Mouse (Mus musculus) heart, postnatal 14 days (tissue): ENCODE measurements around the gene Spty2d1. TPM values are rescaled to one million over a fixed set of nuclear protein-coding genes. Genes with fewer than 3 reads are reported as not detected.
"Not testable (repeated sequence)": the region's sequence is repeated elsewhere in the genome, so short reads cannot be mapped to it uniquely, and the experiment has no call there.

Experiments
- DNase-seq, 2 experiments: peaks; one replicate each; pipeline ENCODE4 v3.0.0; 2021 to 2022
- intact Hi-C: fragments of 180-260 bp; cut with DNase I; formaldehyde crosslinking; loops from one replicate; pipeline ENCODE4 v1.15.1; 2025
- long read RNA-seq, 2 experiments: library from polyadenylated mRNA; stranded (forward); transcript quantifications; one replicate each; pipeline ENCODE4 v2.0.0; 2021
- total RNA-seq, 2 experiments: library from RNA; stranded (reverse); gene quantifications; 2 replicates each; pipeline ENCODE4 v1.2.3; 2021

Spty2d1 gene
- total RNA-seq = 10 to 100 TPM; 10.2 to 11.1 TPM
- long read RNA-seq, experiment 1, full-length matches to known transcripts = 2 of 4 reads
- long read RNA-seq, experiment 1, partial matches to known transcripts = 0 of 4 reads
- long read RNA-seq, experiment 1, other reads (novel, unspliced or antisense) = 2 of 4 reads
- long read RNA-seq, experiment 2, full-length matches to known transcripts = 2 of 3 reads
- long read RNA-seq, experiment 2, partial matches to known transcripts = 1 of 3 reads
- long read RNA-seq, experiment 2, other reads (novel, unspliced or antisense) = 0 of 3 reads

DNA sequence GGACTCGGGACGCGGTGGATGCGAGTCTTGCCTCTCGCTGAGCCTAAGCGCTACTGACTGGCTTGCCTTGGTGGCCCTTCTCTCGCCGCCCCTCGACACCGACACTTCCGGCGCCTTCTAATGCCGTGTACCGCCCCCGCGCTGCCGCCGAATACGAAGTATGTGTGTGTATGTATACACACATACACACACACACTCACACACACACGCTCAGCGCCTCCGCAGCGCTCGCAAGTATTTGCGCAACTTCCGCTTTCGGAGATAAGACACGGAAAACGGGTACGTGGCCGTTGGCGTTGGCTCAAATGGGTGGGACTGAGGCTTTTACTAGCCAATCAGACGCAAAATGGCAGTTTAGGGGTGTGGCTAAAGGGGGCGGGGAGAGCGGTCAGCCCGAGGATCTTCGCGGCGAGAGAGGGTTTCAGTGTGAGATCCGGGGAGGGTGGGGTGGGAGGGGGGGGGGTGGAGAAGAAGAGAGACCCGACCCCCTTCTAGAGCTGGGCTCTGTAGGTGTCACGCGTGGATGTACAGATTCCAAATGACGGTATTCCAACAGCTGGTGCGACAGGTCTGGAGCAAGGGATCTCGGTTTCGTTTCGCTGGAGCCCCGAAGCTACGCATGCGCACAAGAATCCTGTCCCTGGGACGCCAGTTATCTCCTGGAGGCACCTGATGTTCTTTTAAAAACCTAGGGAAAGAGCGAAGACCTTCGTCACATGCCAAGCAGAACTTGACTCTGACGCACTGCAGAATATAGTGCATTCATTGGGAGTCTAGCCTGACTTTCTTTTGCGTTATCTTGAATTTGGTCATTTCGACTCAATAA is at the start of gene Spty2d1:
Gene Spty2d1 (minus strand): TSS at position 244 of the 826 bp plus-strand sequence.
- intact Hi-C loops = loop anchor here (5.0 to 10.0 kb wide), 3 partner anchors 161 to 294 kb away; partner anchors contain the start of genes Gtf2h1, Hps5, Saa3 and Saal1
- peak; percentile 97 to 99 for DNase-seq

GRCm38 (mm10) chr7:47056273-47056672 is 48.1 kb upstream of the Spty2d1 start:
- DNase-seq = no peak
- intact Hi-C loops = no loop called here

GRCm38 (mm10) chr7:47055744-47056143 is 47.5 kb upstream of the Spty2d1 start:
- intact Hi-C loops = no loop called here
- DNase-seq = no peak

DNA sequence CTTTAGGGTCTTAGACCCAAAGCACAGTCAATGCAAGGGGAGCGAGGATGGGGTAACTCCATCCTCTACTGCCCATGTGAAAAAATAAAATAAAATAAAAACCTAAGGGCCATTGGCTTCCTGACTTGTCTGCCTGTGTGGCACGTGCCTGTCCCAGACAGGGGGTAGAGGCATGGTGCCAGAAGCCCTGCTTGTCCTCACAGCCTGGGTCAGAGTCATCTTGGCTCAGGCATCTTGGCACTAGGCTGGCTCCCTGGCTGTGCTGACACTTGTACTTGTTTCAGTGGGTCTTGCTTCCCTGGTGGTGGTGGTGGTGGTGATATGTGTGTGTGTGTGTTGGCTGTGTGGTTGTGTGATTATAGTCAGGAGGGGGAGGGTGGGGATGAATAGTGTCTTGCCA is 46.5 kb upstream of the Spty2d1 start:
- DNase-seq = peak; percentile 72 to 79

GRCm38 (mm10) chr7:47053287-47053686 is 45.1 kb upstream of the Spty2d1 start:
- intact Hi-C loops = loop anchor here (2.0 kb wide), 1 partner anchor 30 kb away; no protein-coding TSS in a partner anchor
- peak; percentile 57 to 58 for DNase-seq

More for the DNA sequence above, 46.5 kb upstream of the Spty2d1 start:
- intact Hi-C loops = no loop called here

GRCm38 (mm10) chr7:47052276-47052675 is 44.1 kb upstream of the Spty2d1 start:
- intact Hi-C loops = loop anchor here (2.0 kb wide), 1 partner anchor 29 kb away; no protein-coding TSS in a partner anchor
- DNase-seq = peak; percentile 76 to 78

DNA sequence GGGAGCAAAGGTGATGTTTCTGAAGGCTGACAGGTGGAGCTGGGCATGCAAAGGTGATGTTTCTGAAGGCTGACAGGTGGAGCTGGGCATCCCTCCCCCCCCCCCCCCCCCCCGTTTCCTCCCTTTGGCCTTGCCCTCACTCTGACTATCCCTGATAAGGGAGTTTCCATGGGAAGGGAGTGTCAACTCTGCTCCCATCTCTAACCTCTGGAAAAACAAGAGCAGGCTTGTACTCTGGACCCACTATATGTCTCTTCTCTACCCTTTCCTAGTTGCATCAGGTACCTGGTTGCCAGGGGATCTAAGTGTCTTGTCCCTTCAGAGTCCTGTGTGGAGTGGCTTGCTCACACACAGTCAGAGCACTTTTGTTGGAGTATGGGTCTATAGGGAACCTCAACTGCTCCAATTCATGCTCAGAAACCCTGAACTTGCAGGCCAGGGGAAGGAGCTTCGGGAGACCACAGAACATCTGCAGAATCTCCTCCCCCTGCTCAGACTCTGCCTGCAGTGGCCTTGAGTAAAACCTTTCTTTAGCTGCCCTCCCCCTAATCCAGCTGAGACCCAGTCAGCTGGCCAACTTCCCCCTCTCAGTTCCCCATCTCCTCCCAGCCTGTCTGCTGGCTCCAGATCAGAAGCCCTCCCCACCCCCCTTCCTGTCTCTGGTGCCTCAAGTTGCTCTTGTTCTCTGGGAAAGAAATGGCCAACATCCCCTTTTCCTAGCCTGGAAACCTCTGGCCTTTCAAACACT is 43.4 kb upstream of the Spty2d1 start:
- peak; percentile 72 to 76 for DNase-seq

DNA sequence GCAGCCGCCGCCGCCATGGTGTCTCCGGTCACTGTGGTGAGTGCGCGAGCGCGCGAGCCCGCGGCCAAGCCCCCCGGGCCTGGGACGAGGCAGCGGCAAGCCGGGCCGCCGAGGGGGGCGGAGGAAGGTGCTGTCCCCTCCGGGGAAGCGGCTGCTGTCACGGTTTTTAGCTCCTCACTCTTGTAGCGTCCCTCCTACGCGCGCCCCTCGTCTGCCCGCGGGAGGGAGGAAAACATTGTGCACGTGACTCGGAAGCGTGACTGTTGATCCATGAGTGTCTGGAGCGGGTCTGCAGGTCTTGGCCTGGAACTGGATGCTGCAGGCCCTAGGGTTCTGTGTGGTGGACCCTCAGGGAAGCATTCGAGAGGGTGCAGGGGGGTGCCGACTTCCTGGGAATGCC is 42.6 kb upstream of the Spty2d1 start:
- DNase-seq = peak; percentile 61 to 67
- intact Hi-C loops = no loop called here

More for the DNA sequence above, 43.4 kb upstream of the Spty2d1 start:
- intact Hi-C loops = loop anchor here (2.0 kb wide), 1 partner anchor 29 kb away; no protein-coding TSS in a partner anchor

GRCm38 (mm10) chr7:47050366-47050765 is 42.2 kb upstream of the Spty2d1 start, which contains the start of gene Tmem86a:
Gene Tmem86a (plus strand): TSS chr7:47050601.
- peak; percentile 93 to 95 for DNase-seq
- intact Hi-C loops = no loop called here

- DNase-seq = peak in 1 of 2 experiments; percentile 34
- intact Hi-C loops = loop anchor here (5.0 kb wide), 1 partner anchor 34 kb away; no protein-coding TSS in a partner anchor
Observed at GRCm38 (mm10) chr7:47042823-47043490, 34.7 kb upstream of the Spty2d1 start.

GRCm38 (mm10) chr7:47042121-47042520 is 33.9 kb upstream of the Spty2d1 start:
- DNase-seq = no peak
- intact Hi-C loops = loop anchor here (5.0 kb wide), 1 partner anchor 35 kb away; no protein-coding TSS in a partner anchor

DNA sequence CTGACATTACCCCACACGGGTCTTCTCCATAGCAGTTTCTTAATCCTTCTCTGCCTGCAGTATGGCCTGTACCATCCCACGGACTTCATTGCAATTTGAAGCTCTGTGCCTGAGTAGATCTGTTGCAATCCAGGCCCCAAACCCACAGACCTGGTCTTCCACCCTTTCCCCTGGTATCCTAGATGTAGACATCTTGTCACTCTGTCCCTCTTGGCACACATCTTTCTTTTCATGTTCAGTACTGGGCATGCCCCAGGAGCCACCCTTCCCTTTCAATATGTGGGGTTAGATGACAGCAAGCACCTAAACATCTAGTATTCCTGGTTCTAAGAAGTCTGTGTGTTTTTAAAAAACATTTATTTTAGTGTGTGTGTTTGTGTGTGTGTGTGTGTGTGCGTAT is 33.5 kb upstream of the Spty2d1 start:
- intact Hi-C loops = loop anchor here (5.0 kb wide), 1 partner anchor 36 kb away; no protein-coding TSS in a partner anchor

GRCm38 (mm10) chr7:47035426-47035825 is 27.2 kb upstream of the Spty2d1 start:
- intact Hi-C loops = no loop called here
- DNase-seq = no peak

More for the DNA sequence above, 33.5 kb upstream of the Spty2d1 start:
- no peak for DNase-seq

DNA sequence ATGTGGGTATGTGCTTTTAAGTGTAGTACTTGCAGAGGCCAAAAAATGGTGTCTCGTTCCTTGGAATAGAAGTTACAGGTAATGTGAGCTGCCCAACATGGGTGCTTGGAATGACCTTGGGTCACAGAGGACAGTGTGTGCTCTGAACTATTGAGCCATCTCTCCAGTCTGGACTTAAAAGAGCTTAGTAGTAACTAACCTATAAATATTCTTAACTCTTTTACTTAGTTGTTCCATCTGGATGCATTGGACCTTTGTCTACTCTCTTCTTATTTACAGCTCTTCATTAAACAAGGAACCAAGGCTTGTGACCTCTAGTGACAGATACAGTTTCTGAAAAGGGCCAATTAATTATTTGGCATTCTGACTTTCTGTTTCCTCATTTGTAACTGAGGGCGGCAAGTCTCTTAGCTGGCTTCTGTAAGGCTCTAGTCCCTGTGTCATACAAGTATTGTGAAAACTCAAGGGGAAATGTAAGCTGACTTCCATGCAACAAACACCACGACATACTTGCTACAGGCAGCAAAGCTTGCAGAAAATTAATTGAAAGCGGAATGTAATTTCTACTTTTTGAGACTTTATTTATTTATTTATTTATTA is 26.7 kb upstream of the Spty2d1 start:
- intact Hi-C loops = no loop called here
- DNase-seq = no peak

GRCm38 (mm10) chr7:47031371-47031770 is 23.2 kb upstream of the Spty2d1 start:
- DNase-seq = no peak
- intact Hi-C loops = no loop called here

DNA sequence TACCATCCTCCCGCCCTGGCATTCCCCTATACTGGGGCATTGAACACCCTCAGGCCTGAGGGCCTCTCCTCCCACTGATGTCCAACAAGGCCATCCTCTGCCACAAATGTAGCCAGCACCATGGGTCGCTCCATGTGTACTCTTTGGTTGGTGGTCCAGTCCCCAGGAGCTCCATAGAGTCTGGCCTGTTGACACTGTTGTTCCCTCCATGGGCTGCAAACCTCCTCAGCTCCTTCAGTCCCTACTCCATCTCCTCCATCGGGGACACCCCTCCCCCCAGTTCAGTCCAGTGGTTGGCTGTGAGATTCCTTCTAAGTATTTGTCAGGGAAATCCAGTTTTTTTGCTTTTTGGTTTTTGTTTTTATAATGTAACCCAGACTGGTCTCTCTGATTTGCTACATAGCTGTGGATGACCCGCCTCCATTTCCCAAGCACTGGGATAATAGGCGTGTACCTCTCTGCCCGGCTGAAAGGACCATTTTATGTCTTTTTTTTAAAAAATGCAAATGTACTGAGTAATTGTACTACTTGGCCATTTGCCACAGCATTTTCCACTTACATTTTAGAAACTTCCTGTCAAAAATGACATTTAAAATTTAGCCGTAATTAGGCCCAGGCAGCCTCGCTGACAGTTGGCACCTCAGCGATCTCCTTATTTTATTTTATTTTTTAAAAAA is 22.4 kb upstream of the Spty2d1 start:
- intact Hi-C loops = no loop called here
- DNase-seq = no peak

- DNase-seq = no peak
- intact Hi-C loops = no loop called here
Observed at GRCm38 (mm10) chr7:47027520-47027919, 19.3 kb upstream of the Spty2d1 start.

- intact Hi-C loops, DNase-seq: not testable (repeated sequence)
Observed at GRCm38 (mm10) chr7:47026899-47027298, 18.7 kb upstream of the Spty2d1 start.

GRCm38 (mm10) chr7:47025429-47025828 is 17.2 kb upstream of the Spty2d1 start:
- no peak for DNase-seq
- intact Hi-C loops = no loop called here
